Mouse (Mus musculus): ENCODE data around the gene Ttc7b.

DNA sequence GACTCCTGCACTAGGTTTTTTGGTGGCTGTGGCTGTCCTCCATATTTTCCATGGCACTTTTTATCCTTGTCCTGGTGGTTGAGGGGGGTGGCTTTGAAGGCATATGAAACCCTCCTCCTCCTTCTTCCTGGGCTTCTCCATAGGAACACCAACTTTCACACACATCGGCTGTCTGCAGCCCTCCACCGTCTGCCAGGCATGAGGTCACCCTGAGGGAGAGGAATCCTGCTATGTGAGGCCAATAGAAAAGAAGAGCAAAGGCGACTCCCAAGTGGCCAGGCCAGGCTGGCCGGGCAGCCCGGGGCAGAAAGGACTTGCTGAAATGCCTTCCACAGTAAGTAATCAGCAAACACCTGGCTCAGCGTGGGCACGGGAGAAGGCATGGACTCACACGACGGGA lies 8.0 kb downstream of the Ttc7b start:
- no peak for TF ChIP-seq CTCF (IDR thresholded peaks at IDR 0.05; ENCODE audit: low read depth)
- no peak for TF ChIP-seq EP300 (IDR thresholded peaks at IDR 0.05; ENCODE audit: low read depth)

Data from liver, postnatal 0 days (tissue).